Mouse (Mus musculus): ENCODE results near the gene Lilra6. TPM values are rescaled to one million over a fixed set of nuclear protein-coding genes. Genes with fewer than 3 reads are reported as not detected.

The Lilra6 gene
- polyA plus RNA-seq, 1 experiment from 2014 or later: not detected

Other genes starting within 250 kb of the Lilra6 start
- 18.0 and 18.7 TPM in 2 replicates for gene Leng1, start 249.7 kb downstream of the Lilra6 start, polyA plus RNA-seq (2015; fragmentation: Nextera tagmentation; extraction: Ambion mirVana)
- 3.6 and 4.4 TPM in 2 replicates for gene Tmc4, start 237.9 kb downstream of the Lilra6 start, polyA plus RNA-seq (2015; fragmentation: Nextera tagmentation; extraction: Ambion mirVana)
- gene Tsen34, start 222.6 kb downstream of the Lilra6 start, polyA plus RNA-seq (2015; fragmentation: Nextera tagmentation; extraction: Ambion mirVana): 223 and 227 TPM in 2 replicates
- gene Mboat7, start 222.0 kb downstream of the Lilra6 start, polyA plus RNA-seq (2015; fragmentation: Nextera tagmentation; extraction: Ambion mirVana): 58.7 and 64.6 TPM in 2 replicates
- gene Rps9, start 211.5 kb downstream of the Lilra6 start, polyA plus RNA-seq (2015; fragmentation: Nextera tagmentation; extraction: Ambion mirVana): 986 and 989 TPM in 2 replicates
- 0.14 and 0.23 TPM in 2 replicates for gene Pirb, start 195.1 kb downstream of the Lilra6 start, polyA plus RNA-seq (2015; fragmentation: Nextera tagmentation; extraction: Ambion mirVana)
- not detected in 2 replicates for gene Gm15448, start 89.8 kb downstream of the Lilra6 start, polyA plus RNA-seq (2015; fragmentation: Nextera tagmentation; extraction: Ambion mirVana)
- gene Pira2, start 70.5 kb downstream of the Lilra6 start, polyA plus RNA-seq (2015; fragmentation: Nextera tagmentation; extraction: Ambion mirVana): not detected in 2 replicates
- gene Gm14548, start 17.4 kb downstream of the Lilra6 start, polyA plus RNA-seq (2015; fragmentation: Nextera tagmentation; extraction: Ambion mirVana): not detected in 2 replicates
- 2.5 and 2.9 TPM in 2 replicates for gene Lair1, start 147.7 kb upstream of the Lilra6 start, polyA plus RNA-seq (2015; fragmentation: Nextera tagmentation; extraction: Ambion mirVana)
- gene Ttyh1, start 203.9 kb upstream of the Lilra6 start, polyA plus RNA-seq (2015; fragmentation: Nextera tagmentation; extraction: Ambion mirVana): 137 and 141 TPM in 2 replicates
- 78.0 and 79.6 TPM in 2 replicates for gene Leng8, start 221.5 kb upstream of the Lilra6 start, polyA plus RNA-seq (2015; fragmentation: Nextera tagmentation; extraction: Ambion mirVana)
- 4.6 TPM in 2 replicates for gene Leng9, start 234.9 kb upstream of the Lilra6 start, polyA plus RNA-seq (2015; fragmentation: Nextera tagmentation; extraction: Ambion mirVana)
- 8.6 and 8.9 TPM in 2 replicates for gene Cdc42ep5, start 249.4 kb upstream of the Lilra6 start, polyA plus RNA-seq (2015; fragmentation: Nextera tagmentation; extraction: Ambion mirVana)